Mouse (Mus musculus) forebrain, embryonic 13.5 days (tissue): ENCODE measurements around the gene Ddx1. TPM values are rescaled to one million over a fixed set of nuclear protein-coding genes. Genes with fewer than 3 reads are reported as not detected.

Source experiments
- ATAC-seq: fragments of 200-750 bp; cut with Nextera tagmentation; 2 replicates; pipeline ENCODE4 v1.8.0; 2017
- H3K27ac ChIP-seq: fragments of 300-500 bp; sonication (generic); 2 replicates; pipeline ENCODE4 v1.5.1; 2015; ENCODE audit warnings: inconsistent platforms, mild to moderate bottlenecking, moderate library complexity
- H3K27me3 ChIP-seq: fragments of 300-500 bp; sonication (generic); 2 replicates; pipeline ENCODE4 v1.6.1; 2015; ENCODE audit warnings: mild to moderate bottlenecking, inconsistent platforms
- H3K36me3 ChIP-seq: fragments of 300-500 bp; sonication (generic); 2 replicates; pipeline ENCODE4 v1.6.1; 2015; ENCODE audit warnings: mild to moderate bottlenecking, inconsistent platforms; ENCODE audit not compliant: poor library complexity, severe bottlenecking
- H3K4me1 ChIP-seq: fragments of 300-500 bp; sonication (generic); 2 replicates; pipeline ENCODE4 v1.6.1; 2015; ENCODE audit warnings: inconsistent platforms
- H3K4me2 ChIP-seq: fragments of 300-500 bp; sonication (generic); 2 replicates; pipeline ENCODE4 v1.6.1; 2015; ENCODE audit warnings: inconsistent platforms, mild to moderate bottlenecking, moderate library complexity
- H3K4me3 ChIP-seq: fragments of 300-500 bp; sonication (generic); 2 replicates; pipeline ENCODE4 v1.5.1; 2015; ENCODE audit warnings: mild to moderate bottlenecking, inconsistent platforms
- H3K9ac ChIP-seq: fragments of 300-500 bp; sonication (generic); 2 replicates; pipeline ENCODE4 v1.6.1; 2015; ENCODE audit warnings: mild to moderate bottlenecking, inconsistent platforms
- H3K9me3 ChIP-seq: fragments of 300-500 bp; sonication (generic); replicated peaks from 2 replicates; pipeline ENCODE4 v1.6.1; 2016; ENCODE audit warnings: inconsistent platforms
- WGBS: fragments of 180-500 bp; shearing (Covaris S2); methylation state at CpG from one replicate; pipeline ENCODE4 v1.1.7; 2015; 5-methylcytosine and 5-hydroxymethylcytosine counted together
- polyA plus RNA-seq: library from polyadenylated mRNA; unstranded; fragments of >200 nt; fragmentation: Nextera tagmentation; extraction: Ambion mirVana; gene quantifications from 2 replicates; pipeline ENCODE4 v1.2.1, GENCODE M21; 2015

The Ddx1 gene
- polyA plus RNA-seq: 145 and 158 TPM in 2 replicates

- H3K4me2 ChIP-seq: peak within 1 kb of the TSS; percentile 61
- H3K9me3 ChIP-seq: no peaks in the 10 kb centered on the region
- H3K27me3 ChIP-seq: no peaks in the 10 kb centered on the region
- peak within 1 kb of the TSS; percentile 86 for H3K27ac ChIP-seq
- peaks cover 15% of the 10 kb centered on the region for H3K4me1 ChIP-seq
- peaks cover 11% of the 10 kb centered on the region; the same call in 1 of the 2 replicates for H3K36me3 ChIP-seq
- peak within 1 kb of the TSS; percentile 93 for H3K9ac ChIP-seq
- peak within 1 kb of the TSS; percentile 75 for H3K4me3 ChIP-seq
- peak; percentile 95 for ATAC-seq
- 3% methylated on average over 58 of the region's 59 CpGs for WGBS
Observed at GRCm38 (mm10) chr12:13248691-13249572, at the start of gene Ddx1. Gene Ddx1 (minus strand): TSS chr12:13249213.

GRCm38 (mm10) chr12:13293421-13293881 is 44.4 kb upstream of the Ddx1 start:
- 75% methylated on average over 3 of the region's 3 CpGs for WGBS
- Histone ChIP-seq H3K4me2 (no peak overlapping the region), H3K27ac (no peak overlapping the region), H3K27me3 (no peaks in the 10 kb centered on the region), H3K4me3 (no peak overlapping the region), H3K36me3 (0 out of 2 replicates have a peak, but pooled peaks cover 3% of the 10 kb centered on the region), H3K9ac (no peak overlapping the region), H3K9me3 (no peaks in the 10 kb centered on the region), H3K4me1 (no peaks in the 10 kb centered on the region)
- ATAC-seq: peak; percentile 70

- Histone ChIP-seq H3K9ac (no peak overlapping the region), H3K4me2 (no peak overlapping the region), H3K27me3 (no peaks in the 10 kb centered on the region), H3K4me3 (no peak overlapping the region), H3K27ac (no peak overlapping the region), H3K9me3 (no peaks in the 10 kb centered on the region), H3K4me1 (no peaks in the 10 kb centered on the region), H3K36me3 (0 out of 2 replicates have a peak, but pooled peaks cover 3% of the 10 kb centered on the region)
- ATAC-seq: no peak
- WGBS: 87% methylated on average over 2 of the region's 2 CpGs
Observed at GRCm38 (mm10) chr12:13291453-13291852, 42.4 kb upstream of the Ddx1 start.

- no peaks in the 10 kb centered on the region for H3K9me3 ChIP-seq
- WGBS: 47% methylated on average over 16 of the region's 16 CpGs
- H3K9ac ChIP-seq: peak overlapping the region; percentile 80
- peak overlapping the region; percentile 86 for H3K4me3 ChIP-seq
- peak overlapping the region; percentile 74 for H3K4me2 ChIP-seq
- no peak overlapping the region for H3K27ac ChIP-seq
- no peaks in the 10 kb centered on the region for H3K27me3 ChIP-seq
- peaks cover 4% of the 10 kb centered on the region; the same call in 1 of the 2 replicates for H3K36me3 ChIP-seq
- ATAC-seq: peak; percentile 52
- H3K4me1 ChIP-seq: peaks cover 19% of the 10 kb centered on the region
Observed at GRCm38 (mm10) chr12:13269570-13270390, 20.8 kb upstream of the Ddx1 start.

DNA sequence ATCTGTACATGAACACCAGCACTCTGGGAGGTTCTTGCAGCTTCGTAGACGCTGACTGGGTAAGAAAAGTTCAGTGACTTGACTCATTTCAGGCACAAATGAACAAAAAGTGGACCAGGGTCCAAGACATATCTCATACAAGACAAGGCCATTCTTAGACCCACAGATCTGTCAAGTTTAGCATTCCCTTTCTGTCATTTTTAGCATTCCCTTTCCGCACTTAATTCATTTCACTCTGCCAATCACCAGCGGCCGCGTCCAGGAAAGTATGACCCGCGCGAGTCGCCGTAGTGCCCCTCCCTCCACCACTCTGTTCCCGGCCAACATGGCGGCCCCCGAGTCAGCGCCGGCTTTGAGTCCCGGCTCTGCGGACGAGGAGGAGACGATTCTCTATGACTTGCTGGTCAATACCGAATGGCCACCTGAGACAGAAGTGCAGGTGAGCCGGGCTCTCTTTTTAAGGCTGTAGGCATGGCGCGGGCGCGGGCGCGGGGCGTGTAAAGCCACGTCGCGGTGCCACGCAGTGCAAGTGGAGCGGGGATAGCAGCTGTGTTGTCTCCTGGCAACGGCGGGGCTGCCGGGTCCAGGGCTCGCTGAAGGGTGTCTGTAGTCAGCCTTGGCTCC is 19.9 kb upstream of the Ddx1 start, which contains the start of gene Nbas:
Gene Nbas, plus strand, starts transcription at position 308 of the 624 bp plus-strand sequence.
- peak within 1 kb of the TSS; percentile 6; the same call in 1 of the 2 replicates for H3K27ac ChIP-seq
- H3K27me3 ChIP-seq: no peaks in the 10 kb centered on the region
- peak within 1 kb of the TSS; percentile 80 for H3K9ac ChIP-seq
- peak within 1 kb of the TSS; percentile 86 for H3K4me3 ChIP-seq
- peak within 1 kb of the TSS; percentile 74 for H3K4me2 ChIP-seq
- H3K4me1 ChIP-seq: peaks cover 19% of the 10 kb centered on the region
- WGBS: 3% methylated on average over 38 of the region's 38 CpGs
- ATAC-seq: peak; percentile 96
- H3K36me3 ChIP-seq: no peaks in the 10 kb centered on the region
- no peaks in the 10 kb centered on the region for H3K9me3 ChIP-seq

- H3K27ac ChIP-seq: no peak overlapping the region
- no peaks in the 10 kb centered on the region for H3K36me3 ChIP-seq
- peak overlapping the region; percentile 80; the same call in 1 of the 2 replicates for H3K9ac ChIP-seq
- H3K4me3 ChIP-seq: peak overlapping the region; percentile 86
- WGBS: 58% methylated on average over 3 of the region's 3 CpGs
- no peaks in the 10 kb centered on the region for H3K9me3 ChIP-seq
- peak overlapping the region; percentile 74 for H3K4me2 ChIP-seq
- peaks cover 19% of the 10 kb centered on the region for H3K4me1 ChIP-seq
- no peaks in the 10 kb centered on the region for H3K27me3 ChIP-seq
- ATAC-seq: peak; percentile 44
Observed at GRCm38 (mm10) chr12:13268412-13268811, 19.4 kb upstream of the Ddx1 start.

DNA sequence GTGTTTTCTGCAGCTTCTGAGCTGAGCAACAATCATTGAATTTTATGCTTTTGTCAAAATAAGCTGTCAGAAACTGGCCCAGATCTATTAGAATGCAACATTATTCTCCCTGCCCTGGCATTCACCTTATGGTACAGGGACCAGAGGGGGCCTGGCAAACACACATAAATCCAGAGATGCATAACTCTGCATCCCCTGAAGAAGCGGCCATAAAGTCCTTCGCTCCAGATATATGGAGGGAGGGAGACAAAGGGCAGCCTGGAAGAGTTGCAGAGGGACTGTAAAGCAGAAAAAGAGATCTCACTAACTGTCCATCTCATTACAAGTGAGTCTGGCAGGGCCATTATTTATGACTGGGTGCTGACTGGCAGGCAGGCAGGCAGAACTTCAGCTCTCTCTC is 6.7 kb upstream of the Ddx1 start:
- Histone ChIP-seq H3K36me3 (no peaks in the 10 kb centered on the region), H3K27ac (no peak overlapping the region), H3K9ac (no peak overlapping the region), H3K4me2 (no peak overlapping the region), H3K27me3 (no peaks in the 10 kb centered on the region; the same call in 1 of the 2 replicates), H3K4me3 (no peak overlapping the region), H3K4me1 (no peaks in the 10 kb centered on the region), H3K9me3 (no peaks in the 10 kb centered on the region)
- WGBS: 77% methylated on average over 2 of the region's 2 CpGs
- no peak for ATAC-seq

- Histone ChIP-seq H3K4me3 (no peak overlapping the region), H3K27ac (no peak overlapping the region), H3K9ac (no peak overlapping the region), H3K9me3 (no peaks in the 10 kb centered on the region), H3K27me3 (no peaks in the 10 kb centered on the region; the same call in 1 of the 2 replicates), H3K36me3 (no peaks in the 10 kb centered on the region), H3K4me2 (no peak overlapping the region), H3K4me1 (no peaks in the 10 kb centered on the region; the same call in 1 of the 2 replicates)
- WGBS: 52% methylated on average over 3 of the region's 3 CpGs
- no peak for ATAC-seq
Observed at GRCm38 (mm10) chr12:13255068-13255467, 6.1 kb upstream of the Ddx1 start.

DNA sequence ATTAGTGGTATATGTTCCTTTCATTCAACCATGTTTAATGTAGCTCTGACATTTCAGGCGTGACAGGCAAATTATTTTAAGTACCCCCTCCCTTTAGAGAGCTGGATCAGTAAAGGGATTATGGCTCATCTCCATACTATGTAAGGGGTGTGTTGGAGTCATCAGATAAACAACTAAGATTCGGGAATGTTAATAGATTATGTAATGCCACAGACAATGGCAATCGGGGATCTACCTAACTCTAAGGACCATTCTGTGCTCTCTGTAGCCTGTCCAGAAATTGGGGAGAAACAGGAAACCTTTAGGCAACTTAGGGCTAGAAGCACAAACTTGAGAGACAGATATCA is 533 bp upstream of the Ddx1 start:
- Histone ChIP-seq H3K27me3 (no peaks in the 10 kb centered on the region), H3K9me3 (no peaks in the 10 kb centered on the region), H3K4me1 (peaks cover 15% of the 10 kb centered on the region), H3K4me3 (peak overlapping the region; percentile 75), H3K36me3 (peaks cover 5% of the 10 kb centered on the region; the same call in 1 of the 2 replicates), H3K9ac (peak overlapping the region; percentile 93), H3K27ac (peak overlapping the region; percentile 86; the same call in 1 of the 2 replicates), H3K4me2 (peak overlapping the region; percentile 61)
- WGBS: 85% methylated on average over 3 of the region's 3 CpGs
- ATAC-seq: peak; percentile 19

DNA sequence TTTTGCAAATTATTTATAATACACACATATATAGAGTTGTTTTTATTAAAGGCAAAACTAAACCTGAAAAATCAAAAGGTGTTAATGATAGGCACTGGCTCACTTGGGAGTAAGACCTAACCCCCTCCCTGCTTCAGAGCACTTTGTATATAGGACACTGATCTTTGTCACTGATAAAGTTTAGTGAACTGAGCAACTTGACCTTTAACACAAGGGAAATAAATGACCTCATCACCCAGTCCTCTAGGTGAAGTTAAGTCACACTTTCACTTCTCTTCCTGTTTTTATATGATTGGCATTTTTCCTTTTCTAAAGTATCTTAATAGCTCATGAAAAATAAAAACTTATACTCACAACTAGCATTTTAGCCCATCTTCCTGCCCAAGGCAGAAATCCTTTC is 6.6 kb downstream of the Ddx1 start:
- Histone ChIP-seq H3K4me3 (no peak overlapping the region), H3K27ac (no peak overlapping the region), H3K9me3 (no peaks in the 10 kb centered on the region), H3K4me1 (peaks cover 1% of the 10 kb centered on the region), H3K4me2 (no peak overlapping the region), H3K36me3 (peaks cover 61% of the 10 kb centered on the region), H3K9ac (no peak overlapping the region), H3K27me3 (no peaks in the 10 kb centered on the region)
- ATAC-seq: no peak

- no peak overlapping the region for H3K9ac ChIP-seq
- no peak for ATAC-seq
- peaks cover 7% of the 10 kb centered on the region for H3K4me1 ChIP-seq
- H3K36me3 ChIP-seq: peaks cover 41% of the 10 kb centered on the region
- WGBS: 89% methylated on average over 8 of the region's 8 CpGs
- H3K4me2 ChIP-seq: no peak overlapping the region
- no peak overlapping the region for H3K27ac ChIP-seq
- H3K4me3 ChIP-seq: no peak overlapping the region
- H3K9me3 ChIP-seq: no peaks in the 10 kb centered on the region
- no peaks in the 10 kb centered on the region for H3K27me3 ChIP-seq
Observed at GRCm38 (mm10) chr12:13218101-13218514, 30.9 kb downstream of the Ddx1 start.
